Mouse (Mus musculus) liver, adult 2 months (tissue): ENCODE results near the gene Arhgef3. TPM values are rescaled to one million over a fixed set of nuclear protein-coding genes. Genes with fewer than 3 reads are reported as not detected.

Experiments
- DNase-seq: peaks from one replicate; pipeline ENCODE4 v3.0.0-alpha.2; 2011; ENCODE audit warnings: low read depth, low spot score; ENCODE audit errors: extremely low read depth
- H3K27ac ChIP-seq: fragments of 200-500 bp; replicated peaks from 2 replicates; pipeline ENCODE4 v1.5.1; 2012; ENCODE audit warnings: low read depth, mild to moderate bottlenecking, control low read depth, inconsistent platforms, low read length; ENCODE audit not compliant: insufficient read depth
- H3K27me3 ChIP-seq: fragments of 200-500 bp; 2 replicates; pipeline ENCODE4 v1.6.1; 2012; ENCODE audit warnings: mild to moderate bottlenecking, moderate library complexity, low read length, inconsistent platforms; ENCODE audit not compliant: control insufficient read depth, insufficient read depth
- H3K36me3 ChIP-seq: fragments of 200-500 bp; 2 replicates; pipeline ENCODE4 v1.6.1; 2012; ENCODE audit warnings: low read length, inconsistent platforms; ENCODE audit not compliant: control insufficient read depth, insufficient read depth
- H3K4me1 ChIP-seq: fragments of 200-500 bp; 2 replicates; pipeline ENCODE4 v1.6.1; 2011; ENCODE audit warnings: low read length; ENCODE audit not compliant: control insufficient read depth, insufficient read depth
- H3K4me3 ChIP-seq: fragments of 200-500 bp; 2 replicates; pipeline ENCODE4 v1.5.1; 2011; ENCODE audit warnings: low read depth, mild to moderate bottlenecking, control low read depth, low read length, moderate library complexity; ENCODE audit not compliant: insufficient read depth
- H3K79me2 ChIP-seq: fragments of 200-500 bp; 2 replicates; pipeline ENCODE4 v1.6.1; 2012; ENCODE audit warnings: inconsistent platforms, mild to moderate bottlenecking, low read length, moderate library complexity; ENCODE audit not compliant: control insufficient read depth, insufficient read depth
- H3K9ac ChIP-seq: fragments of 200-500 bp; 2 replicates; pipeline ENCODE4 v1.6.1; 2012; ENCODE audit warnings: low read depth, mild to moderate bottlenecking, control low read depth, inconsistent platforms, low read length
- CTCF ChIP-seq: fragments of 200-500 bp; IDR thresholded peaks from 2 replicates; pipeline ENCODE4 v1.5.1; 2011; ENCODE audit warnings: low read depth, low read length, control low read depth
- POLR2A ChIP-seq: fragments of 200-500 bp; IDR thresholded peaks from 2 replicates; pipeline ENCODE4 v1.6.1; 2011; ENCODE audit warnings: low read length, control low read depth; ENCODE audit not compliant: insufficient read depth; ENCODE audit errors: extremely low read depth
- WGBS: fragments of 180-500 bp; shearing (Covaris S2); methylation state at CpG from one replicate; pipeline ENCODE4 v1.1.7; 2018; 5-methylcytosine and 5-hydroxymethylcytosine counted together
- polyA plus RNA-seq: library from polyadenylated mRNA; depleted of rRNA; stranded (reverse); fragments of >200 nt; gene quantifications from 2 replicates; pipeline ENCODE4 v1.2.3, GENCODE M21; 2012
- total RNA-seq: library from RNA; depleted of rRNA; stranded (reverse); fragments of >200 nt; gene quantifications from 2 replicates; pipeline ENCODE4 v1.2.3, GENCODE M21; 2014

The Arhgef3 gene
- total and polyA plus RNA-seq, 2 experiments: 6.4 to 19.3 TPM

GRCm38 (mm10) chr14:27332359-27332987, 217.8 kb downstream of the Arhgef3 start:
- peaks cover 15% of the 10 kb centered on the region for H3K4me1 ChIP-seq
- no peak overlapping the region for H3K4me3 ChIP-seq
- no peak overlapping the region for H3K9ac ChIP-seq
- TF ChIP-seq POLR2A (no peak), CTCF (no peak)
- H3K79me2 ChIP-seq: peaks cover 3% of the 10 kb centered on the region; the same call in 1 of the 2 replicates
- DNase-seq: no peak
- H3K27me3 ChIP-seq: no peaks in the 10 kb centered on the region
- no peak overlapping the region for H3K27ac ChIP-seq
- no peaks in the 10 kb centered on the region for H3K36me3 ChIP-seq
- whole genome bisulfite sequencing: 90% methylated on average over 4 of the region's 4 CpGs

GRCm38 (mm10) chr14:27335331-27336207, 220.9 kb downstream of the Arhgef3 start:
- 6% methylated on average over 37 of the region's 37 CpGs for WGBS
- peak; percentile 84 for DNase-seq
- H3K4me3 ChIP-seq: peak overlapping the region; percentile 85
- H3K9ac ChIP-seq: peak overlapping the region; percentile 86
- no peaks in the 10 kb centered on the region for H3K27me3 ChIP-seq
- peaks cover 12% of the 10 kb centered on the region for H3K4me1 ChIP-seq
- peaks cover 11% of the 10 kb centered on the region; the same call in 1 of the 2 replicates for H3K79me2 ChIP-seq
- H3K27ac ChIP-seq: peak overlapping the region; percentile 65
- H3K36me3 ChIP-seq: no peaks in the 10 kb centered on the region
- TF ChIP-seq CTCF: no peak
- peak; percentile 95 for TF ChIP-seq POLR2A

GRCm38 (mm10) chr14:27336208-27337114, 221.8 kb downstream of the Arhgef3 start:
- peak overlapping the region; percentile 65 for H3K27ac ChIP-seq
- 0 out of 2 replicates have a peak, but pooled peaks have one; percentile 8 for TF ChIP-seq CTCF
- no peak for TF ChIP-seq POLR2A
- DNase-seq: peak; percentile 58
- peak overlapping the region; percentile 85 for H3K4me3 ChIP-seq
- H3K9ac ChIP-seq: peak overlapping the region; percentile 86
- H3K4me1 ChIP-seq: peaks cover 19% of the 10 kb centered on the region
- 4% methylated on average over 34 of the region's 34 CpGs for WGBS
- no peaks in the 10 kb centered on the region for H3K27me3 ChIP-seq
- peaks cover 12% of the 10 kb centered on the region; the same call in 1 of the 2 replicates for H3K79me2 ChIP-seq
- H3K36me3 ChIP-seq: no peaks in the 10 kb centered on the region

- TF ChIP-seq CTCF (no peak), POLR2A (no peak)
- Histone ChIP-seq H3K27me3 (no peaks in the 10 kb centered on the region), H3K27ac (peak overlapping the region; percentile 65), H3K4me3 (peak overlapping the region; percentile 85), H3K9ac (peak overlapping the region; percentile 86), H3K36me3 (no peaks in the 10 kb centered on the region), H3K79me2 (peaks cover 17% of the 10 kb centered on the region; the same call in 1 of the 2 replicates), H3K4me1 (peaks cover 23% of the 10 kb centered on the region)
- WGBS: 20% methylated on average over 6 of the region's 6 CpGs
- peak; percentile 71 for DNase-seq
Observed at GRCm38 (mm10) chr14:27337156-27337555, 222.5 kb downstream of the Arhgef3 start.

GRCm38 (mm10) chr14:27338034-27338708, 223.5 kb downstream of the Arhgef3 start:
- H3K9ac ChIP-seq: no peak overlapping the region; the same call in 1 of the 2 replicates

More at GRCm38 (mm10) chr14:27338034-27338708, 223.5 kb downstream of the Arhgef3 start:
- 17% methylated on average over 12 of the region's 12 CpGs for WGBS
- peak; percentile 72 for DNase-seq
- 0 out of 2 replicates have a peak overlapping the region, but pooled peaks have one; percentile 0 for H3K27ac ChIP-seq
- H3K4me3 ChIP-seq: no peak overlapping the region
- peaks cover 18% of the 10 kb centered on the region; the same call in 1 of the 2 replicates for H3K79me2 ChIP-seq
- peaks cover 28% of the 10 kb centered on the region for H3K4me1 ChIP-seq
- TF ChIP-seq POLR2A: no peak
- TF ChIP-seq CTCF: 0 out of 2 replicates have a peak, but pooled peaks have one; percentile 16
- H3K36me3 ChIP-seq: no peaks in the 10 kb centered on the region
- no peaks in the 10 kb centered on the region for H3K27me3 ChIP-seq
